Mouse (Mus musculus) embryonic facial prominence, embryonic 11.5 days (tissue): ENCODE results near the gene Lrr1. TPM values are rescaled to one million over a fixed set of nuclear protein-coding genes. Genes with fewer than 3 reads are reported as not detected.

Experiments used
- ATAC-seq: fragments of 200-750 bp; cut with Nextera tagmentation; replicated peaks from 2 replicates; pipeline ENCODE4 v1.8.0; 2017; ENCODE audit warnings: low read depth; ENCODE audit not compliant: insufficient number of reproducible peaks, low FRiP score, low TSS enrichment
- DNase-seq: peaks from one replicate; pipeline ENCODE4 v3.0.0-alpha.2; 2015; ENCODE audit warnings: low spot score
- H3K27ac ChIP-seq: fragments of 300-500 bp; sonication (generic); replicated peaks from 2 replicates; pipeline ENCODE4 v1.5.1; 2014; ENCODE audit warnings: mild to moderate bottlenecking, low read depth, low read length, control low read depth
- H3K27me3 ChIP-seq: fragments of 300-500 bp; sonication (generic); 2 replicates; pipeline ENCODE4 v1.6.1; 2014; ENCODE audit warnings: mild to moderate bottlenecking, low read length, moderate library complexity, mixed read lengths; ENCODE audit not compliant: control insufficient read depth, insufficient read depth
- H3K36me3 ChIP-seq: fragments of 300-500 bp; sonication (generic); replicated peaks from 2 replicates; pipeline ENCODE4 v1.6.1; 2014; ENCODE audit warnings: low read depth, mild to moderate bottlenecking, low read length, moderate library complexity, mixed read lengths; ENCODE audit not compliant: control insufficient read depth, insufficient read depth
- H3K4me1 ChIP-seq: fragments of 300-500 bp; sonication (generic); 2 replicates; pipeline ENCODE4 v1.6.1; 2014; ENCODE audit warnings: low read length, mixed read lengths; ENCODE audit not compliant: control insufficient read depth, insufficient read depth
- H3K4me2 ChIP-seq: fragments of 300-500 bp; sonication (generic); 2 replicates; pipeline ENCODE4 v1.6.1; 2014; ENCODE audit warnings: low read depth, mild to moderate bottlenecking, control low read depth, low read length, moderate library complexity
- H3K4me3 ChIP-seq: fragments of 300-500 bp; sonication (generic); 2 replicates; pipeline ENCODE4 v1.5.1; 2014; ENCODE audit warnings: low read depth, low read length, control low read depth
- H3K9ac ChIP-seq: fragments of 300-500 bp; sonication (generic); replicated peaks from 2 replicates; pipeline ENCODE4 v1.6.1; 2014; ENCODE audit warnings: mild to moderate bottlenecking, control low read depth, low read length
- H3K9me3 ChIP-seq: fragments of 300-500 bp; sonication (generic); replicated peaks from 2 replicates; pipeline ENCODE4 v1.6.1; 2016; ENCODE audit warnings: mild to moderate bottlenecking, low read length, inconsistent platforms, mixed read lengths; ENCODE audit not compliant: control insufficient read depth
- WGBS: fragments of 180-500 bp; shearing (Covaris S2); extraction: QIAGEN DNeasy Blood & Tissue Kit; methylation state at CpG from one replicate; pipeline ENCODE4 v1.1.7; 2014; 5-methylcytosine and 5-hydroxymethylcytosine counted together
- polyA plus RNA-seq: library from polyadenylated mRNA; unstranded; fragments of >200 nt; fragmentation: Nextera tagmentation; extraction: Ambion mirVana; gene quantifications from 2 replicates; pipeline ENCODE4 v1.2.1, GENCODE M21; 2014

Gene Lrr1
- polyA plus RNA-seq, 1 experiment from 2014 or later, result 26.4 TPM

DNA sequence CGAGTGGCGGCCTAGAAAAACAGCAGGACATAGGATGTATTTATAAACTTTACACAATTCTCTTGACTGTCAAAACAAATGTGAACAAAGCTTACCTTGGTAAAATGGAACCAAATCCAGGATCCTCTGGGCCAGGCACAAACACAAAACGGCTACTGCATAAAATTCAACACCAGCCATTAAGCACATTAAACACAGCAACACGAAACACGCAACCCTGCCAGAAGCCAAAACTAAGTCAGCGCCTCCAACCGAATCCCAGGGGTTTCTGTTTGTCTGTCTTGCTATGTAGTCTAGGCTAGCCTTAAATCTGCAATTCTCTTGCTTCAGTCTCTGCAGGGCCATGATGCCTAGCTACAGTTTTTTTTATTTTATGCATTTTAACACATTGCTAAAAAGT is 39.3 kb downstream of the Lrr1 start:
- Histone ChIP-seq H3K4me1 (no peaks in the 10 kb centered on the region), H3K36me3 (no peaks in the 10 kb centered on the region; the same call in 1 of the 2 replicates), H3K4me2 (no peak overlapping the region), H3K27me3 (no peaks in the 10 kb centered on the region), H3K4me3 (no peak overlapping the region), H3K9ac (no peak overlapping the region), H3K9me3 (no peaks in the 10 kb centered on the region), H3K27ac (no peak overlapping the region)
- no peak for DNase-seq
- ATAC-seq, result no peak
- 90% methylated on average over 7 of the region's 7 CpGs for WGBS

DNA sequence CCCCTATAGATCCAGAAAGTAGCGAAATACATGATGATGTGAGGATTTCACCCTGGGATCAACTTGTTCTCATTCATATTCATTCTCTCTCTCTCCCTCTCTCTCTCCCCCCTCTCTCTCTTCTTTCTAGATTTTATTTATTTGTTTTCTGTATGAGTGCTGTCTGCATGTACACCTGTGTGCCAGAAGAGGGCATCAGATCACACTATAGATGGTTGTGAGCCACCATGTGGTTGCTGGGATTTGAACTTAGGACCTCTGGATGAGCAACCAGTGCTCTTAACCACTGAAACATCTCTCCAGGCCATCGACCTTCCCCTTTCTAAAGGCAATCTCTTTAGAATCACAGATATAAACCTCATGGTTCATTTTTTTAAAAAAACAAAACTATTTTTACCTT is 39.9 kb downstream of the Lrr1 start:
- H3K27me3 ChIP-seq, result no peaks in the 10 kb centered on the region
- H3K4me3 ChIP-seq, result no peak overlapping the region
- no peak overlapping the region for H3K27ac ChIP-seq
- H3K4me2 ChIP-seq, result no peak overlapping the region
- no peak overlapping the region for H3K9ac ChIP-seq
- no peak for ATAC-seq
- H3K4me1 ChIP-seq, result no peaks in the 10 kb centered on the region
- H3K36me3 ChIP-seq, result no peaks in the 10 kb centered on the region; the same call in 1 of the 2 replicates
- H3K9me3 ChIP-seq, result no peaks in the 10 kb centered on the region
- no peak for DNase-seq
- 93% methylated on average over 2 of the region's 2 CpGs for WGBS

DNA sequence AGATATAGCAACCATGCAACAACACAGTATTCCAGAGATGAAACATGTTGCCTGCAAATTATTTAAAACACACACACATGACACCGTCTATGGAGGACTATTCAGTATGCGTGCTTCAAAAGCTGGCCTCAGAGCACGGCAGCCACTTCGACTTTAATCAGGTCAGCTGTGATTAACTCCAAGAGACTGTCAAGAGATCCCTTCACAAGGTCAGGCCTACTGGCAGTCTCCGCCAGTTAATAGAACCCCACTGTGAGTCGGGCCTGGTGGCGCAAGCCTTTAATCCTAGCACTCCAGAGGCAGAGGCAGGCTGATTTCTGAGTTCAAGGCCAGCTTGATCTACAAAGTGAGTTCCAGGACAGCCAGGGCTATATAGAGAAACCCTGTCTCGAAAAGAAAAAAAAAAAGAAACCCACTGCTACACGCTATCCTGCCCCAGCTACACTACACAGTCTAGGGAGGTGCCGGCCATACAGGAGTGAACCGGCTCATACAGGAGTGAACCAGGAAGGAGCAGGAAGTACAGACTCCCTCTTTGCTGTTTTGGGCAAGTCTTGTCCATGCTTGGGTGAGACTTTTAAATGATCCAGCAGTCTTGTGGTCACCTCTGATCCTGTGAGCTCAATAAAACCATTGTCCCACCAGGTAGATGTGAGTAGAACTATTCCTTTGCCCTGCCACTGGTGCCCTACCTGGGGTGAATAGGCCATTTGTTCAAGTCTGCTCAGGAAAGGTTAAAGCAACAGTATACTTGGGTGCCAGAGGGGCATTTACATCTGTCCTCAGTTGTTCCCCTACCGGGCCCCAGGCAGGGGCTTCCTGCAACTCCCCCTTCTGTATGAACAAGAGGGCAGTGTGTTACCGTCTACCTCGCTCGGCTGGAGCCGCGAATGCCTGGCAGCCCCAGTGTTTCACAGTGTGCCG is 41.7 kb downstream of the Lrr1 start:
- Histone ChIP-seq H3K27me3 (no peaks in the 10 kb centered on the region), H3K4me3 (no peak overlapping the region), H3K9ac (no peak overlapping the region), H3K27ac (no peak overlapping the region), H3K9me3 (no peaks in the 10 kb centered on the region), H3K4me2 (no peak overlapping the region), H3K4me1 (no peaks in the 10 kb centered on the region), H3K36me3 (no peaks in the 10 kb centered on the region; the same call in 1 of the 2 replicates)
- no peak for ATAC-seq
- DNase-seq, result no peak
- WGBS, result 86% methylated on average over 18 of the region's 18 CpGs

DNA sequence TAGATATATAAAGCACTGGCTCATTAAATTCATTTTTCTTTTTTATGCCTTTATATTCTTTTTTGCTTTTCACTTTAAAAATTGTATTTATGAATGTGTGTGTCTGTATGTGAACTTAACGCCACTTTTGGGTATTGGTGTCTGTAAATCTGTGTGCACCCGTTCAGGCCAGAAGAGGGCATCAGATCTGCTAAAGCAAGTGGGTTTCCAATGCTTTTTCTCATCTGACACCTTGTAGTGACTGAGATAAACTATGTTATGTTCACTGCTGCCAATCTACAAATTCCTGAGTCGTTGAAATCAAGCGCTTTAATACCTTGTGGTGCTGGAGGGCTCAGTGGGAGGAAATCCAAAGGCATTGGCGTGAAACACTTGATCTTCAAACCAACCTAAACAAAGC is 42.4 kb downstream of the Lrr1 start:
- Histone ChIP-seq H3K4me1 (no peaks in the 10 kb centered on the region), H3K36me3 (no peaks in the 10 kb centered on the region; the same call in 1 of the 2 replicates), H3K9me3 (no peaks in the 10 kb centered on the region), H3K4me2 (no peak overlapping the region), H3K27ac (no peak overlapping the region), H3K9ac (no peak overlapping the region), H3K27me3 (no peaks in the 10 kb centered on the region), H3K4me3 (no peak overlapping the region)
- DNase-seq, result no peak
- 89% methylated on average over 5 of the region's 5 CpGs for WGBS
- ATAC-seq, result no peak

DNA sequence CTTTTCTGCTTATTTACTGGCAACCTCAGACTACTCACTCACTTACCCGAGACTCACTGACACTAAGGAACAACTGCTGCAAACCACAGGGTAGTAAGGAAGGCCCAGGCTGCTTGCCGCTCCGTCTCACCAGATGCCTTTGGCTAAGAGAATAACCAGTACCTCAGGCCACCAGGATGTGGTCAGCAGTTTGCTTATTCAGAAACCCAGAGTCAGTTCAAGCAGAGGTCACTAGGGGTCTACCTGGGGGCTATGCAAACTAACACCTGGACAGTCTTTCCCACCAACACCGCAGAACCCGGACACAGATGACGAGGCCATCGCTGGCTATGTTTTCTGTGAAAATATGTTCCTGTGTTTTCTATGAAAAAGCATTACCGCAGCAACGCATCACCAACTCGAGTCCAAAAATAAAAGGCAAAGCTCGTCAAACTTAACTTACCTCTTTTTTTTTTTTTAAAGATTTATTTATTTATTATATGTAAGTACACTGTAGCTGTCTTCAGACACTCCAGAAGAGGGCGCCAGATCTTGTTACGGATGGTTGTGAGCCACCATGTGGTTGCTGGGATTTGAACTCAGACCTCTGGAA is 44.7 kb downstream of the Lrr1 start:
- DNase-seq (no peak), ATAC-seq (no peak)
- Histone ChIP-seq H3K4me1 (no peaks in the 10 kb centered on the region), H3K9me3 (no peaks in the 10 kb centered on the region), H3K4me3 (no peak overlapping the region), H3K27me3 (no peaks in the 10 kb centered on the region), H3K4me2 (no peak overlapping the region), H3K27ac (no peak overlapping the region), H3K9ac (no peak overlapping the region), H3K36me3 (no peaks in the 10 kb centered on the region; the same call in 1 of the 2 replicates)
- WGBS, result 94% methylated on average over 13 of the region's 13 CpGs

DNA sequence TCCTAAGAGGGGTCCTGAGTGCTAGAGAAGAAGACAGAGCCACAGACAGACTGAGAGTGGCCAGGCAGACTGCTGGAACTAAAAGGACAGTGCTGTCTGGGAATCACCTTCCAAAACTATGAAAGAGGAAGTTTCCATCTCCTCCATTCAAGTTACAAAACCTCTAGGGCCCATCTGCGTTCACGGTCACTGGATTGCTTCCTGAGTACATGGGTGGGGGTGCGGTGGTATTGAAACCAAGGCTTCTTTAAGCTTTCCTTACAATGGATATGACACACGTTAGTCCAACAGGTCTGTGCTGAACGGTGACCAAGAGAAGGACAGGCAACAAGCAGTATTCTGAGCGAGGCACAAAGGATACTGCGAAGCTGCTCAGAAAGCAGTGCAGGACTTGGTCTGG is 45.8 kb downstream of the Lrr1 start:
- H3K9ac ChIP-seq, result no peak overlapping the region
- no peak overlapping the region for H3K4me2 ChIP-seq
- H3K27ac ChIP-seq, result no peak overlapping the region
- DNase-seq (no peak), ATAC-seq (no peak)
- no peaks in the 10 kb centered on the region for H3K27me3 ChIP-seq
- H3K4me1 ChIP-seq, result no peaks in the 10 kb centered on the region
- H3K9me3 ChIP-seq, result no peaks in the 10 kb centered on the region
- WGBS, result 91% methylated on average over 7 of the region's 7 CpGs
- H3K36me3 ChIP-seq, result no peaks in the 10 kb centered on the region; the same call in 1 of the 2 replicates
- no peak overlapping the region for H3K4me3 ChIP-seq

DNA sequence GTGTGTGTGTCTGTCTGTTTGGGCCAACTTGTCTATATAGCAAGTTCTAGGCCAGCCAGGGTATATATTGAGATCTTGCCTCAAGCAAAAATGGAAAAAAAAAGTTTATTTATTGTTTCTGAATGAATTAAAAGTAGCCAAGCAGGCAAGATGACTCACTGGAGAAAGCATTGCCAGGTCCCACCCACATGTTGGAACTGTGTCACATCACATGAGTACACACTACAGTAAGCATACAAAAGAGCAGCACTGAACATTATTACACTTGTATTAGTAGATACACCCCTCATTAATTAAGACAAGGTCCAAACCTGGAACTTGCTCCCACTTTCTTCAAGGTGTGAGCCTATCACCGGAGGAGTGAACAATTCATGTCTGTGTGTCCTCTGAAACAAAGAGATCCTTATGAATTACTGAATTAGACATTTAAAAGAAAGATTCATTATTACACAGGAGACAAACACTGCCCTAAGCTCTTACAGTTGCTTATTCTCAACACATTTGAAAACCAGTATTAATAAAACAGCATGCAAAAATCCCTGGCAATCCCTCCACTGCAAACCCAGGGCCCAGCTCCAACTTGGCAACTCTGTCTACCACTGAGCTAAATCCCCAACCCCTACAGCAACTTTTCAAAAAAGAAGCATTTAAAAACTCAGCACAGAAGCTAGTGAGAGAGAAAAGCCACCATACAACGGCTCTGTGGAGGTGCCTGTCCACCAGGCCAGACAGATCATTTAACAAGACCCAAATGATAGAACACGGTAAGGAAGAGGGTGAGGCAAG is 46.6 kb downstream of the Lrr1 start:
- H3K27ac ChIP-seq, result no peak overlapping the region
- H3K4me1 ChIP-seq, result no peaks in the 10 kb centered on the region
- no peaks in the 10 kb centered on the region; the same call in 1 of the 2 replicates for H3K36me3 ChIP-seq
- ATAC-seq (no peak), DNase-seq (no peak)
- no peaks in the 10 kb centered on the region for H3K9me3 ChIP-seq
- no peak overlapping the region for H3K9ac ChIP-seq
- no peak overlapping the region for H3K4me2 ChIP-seq
- H3K27me3 ChIP-seq, result no peaks in the 10 kb centered on the region
- H3K4me3 ChIP-seq, result no peak overlapping the region
- 91% methylated on average over 3 of the region's 3 CpGs for WGBS
